Comparison of ENCODE assay signal across 10 mouse cellular contexts in the genomic region with DNA sequence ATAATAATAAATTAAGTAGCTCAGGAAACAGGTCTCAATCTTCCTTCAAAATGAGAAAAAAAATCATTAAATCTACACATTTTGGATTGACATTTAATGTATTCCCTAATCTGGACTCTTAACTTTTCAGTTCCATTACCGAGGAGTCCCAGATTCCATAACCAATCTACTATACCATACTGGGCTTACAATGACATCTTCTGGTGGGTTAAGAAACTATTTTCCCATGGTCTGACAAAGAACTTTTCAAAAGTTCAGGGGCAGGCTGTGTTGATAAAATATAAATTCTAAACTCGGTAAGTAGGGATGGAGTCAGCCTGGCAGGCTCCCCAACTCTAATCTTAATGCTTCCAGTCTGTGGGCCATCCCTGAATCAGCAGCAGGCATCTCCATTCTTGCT. TPM values are rescaled to one million over a fixed set of nuclear protein-coding genes. Genes with fewer than 3 reads are reported as not detected.
A peak's percentile ranks its signal among the peaks of the same experiment; 100 is the strongest.
DNase-seq lines count a peak whose midpoint lies in the region; ATAC-seq and TF ChIP-seq lines count a peak whose summit lies in the region.
"Had no signal": no experiment of that assay in that cellular context is flagged by ENCODE, and none has a peak within 500 bp of the region (broad histone marks: within the 10 kb centered on the region; RNA-seq: fewer than 3 reads in every experiment).

No protein-coding gene starts in this region.

- peak; percentile 42 for TF ChIP-seq CTCF in layer of hippocampus, adult 2 months (conservative IDR thresholded peaks at IDR 0.05)

- ATAC-seq in liver, embryonic 12.5 days = no peak

- no peak overlapping the region for H3K4me3 ChIP-seq in layer of hippocampus, adult 2 months
- H3K4me3 ChIP-seq in liver, embryonic 12.5 days = peak overlapping the region; percentile 83

- no peaks in the 10 kb centered on the region for H3K27me3 ChIP-seq in liver, embryonic 12.5 days (replicated peaks)

- peak; percentile 3 for DNase-seq in embryo, embryonic 10.5 days (ENCODE audit: low spot score)
- DNase-seq in embryo, embryonic 11 days = no peak
- DNase-seq in layer of hippocampus, adult 2 months (ENCODE audit: low spot score in 2 of 2) = no peak
- DNase-seq in layer of hippocampus, adult 9-10 months (ENCODE audit: low spot score) = no peak
- peak; percentile 60 for DNase-seq in NIH3T3 (ENCODE audit: low read depth)
- no peak for DNase-seq in urinary bladder, adult 2 months (ENCODE audit: low spot score)
- DNase-seq in adrenal gland, adult 18-20 months (ENCODE audit: low spot score in 2 of 2) = no peak
- DNase-seq: lung, adult 2 months; thymus, postnatal 4 days had no signal

- H3K27ac ChIP-seq in layer of hippocampus, adult 2 months = no peak overlapping the region
- 0 out of 2 replicates have a peak overlapping the region, but pooled peaks have one; percentile 14 for H3K27ac ChIP-seq in liver, embryonic 12.5 days

- peak overlapping the region; percentile 77 for H3K4me2 ChIP-seq in liver, embryonic 12.5 days

- WGBS in liver, embryonic 12.5 days (ENCODE audit: insufficient replicate concordance) = 43% methylated on average over 2 of the region's 2 CpGs

- H3K36me3 ChIP-seq in liver, embryonic 12.5 days = peaks cover 33% of the 10 kb centered on the region

- peaks cover 26% of the 10 kb centered on the region for H3K4me1 ChIP-seq in liver, embryonic 12.5 days

- no peaks in the 10 kb centered on the region for H3K9me3 ChIP-seq in liver, embryonic 12.5 days (replicated peaks)

- peak overlapping the region; percentile 84 for H3K9ac ChIP-seq in liver, embryonic 12.5 days

RNA-seq across cellular contexts. Expression of gene Cenpp, which starts 1.4 kb away (rescaled TPM):
- total RNA-seq in layer of hippocampus, adult 2 months (2021) = 1 to 10 TPM; 1.7 TPM
- 30.2 and 33.4 TPM in 2 replicates for polyA plus RNA-seq in liver, embryonic 12.5 days (2016; fragmentation: Nextera tagmentation; extraction: Ambion mirVana)
- polyA plus RNA-seq in urinary bladder, adult 2 months (2012; rRNA removed) = 1.1 TPM in 2 replicates
- 1 to 10 TPM in 1 of 2 experiments, under 1 TPM in 1; 0.38 to 1.2 TPM for total RNA-seq in adrenal gland, adult 18-20 months (2021)

RNA-seq across cellular contexts. Expression of gene Nol8, which starts 1.7 kb away (rescaled TPM):
- total RNA-seq in layer of hippocampus, adult 2 months (2021) = 10 to 100 TPM; 28.4 to 28.5 TPM
- 19.0 and 19.7 TPM in 2 replicates for polyA plus RNA-seq in liver, embryonic 12.5 days (2016; fragmentation: Nextera tagmentation; extraction: Ambion mirVana)
- 9.5 and 9.9 TPM in 2 replicates for polyA plus RNA-seq in urinary bladder, adult 2 months (2012; rRNA removed)
- 10 to 100 TPM; 22.0 to 24.7 TPM for total RNA-seq in adrenal gland, adult 18-20 months (2021)

RNA-seq across cellular contexts. Expression of gene Iars, which starts 30.8 kb away (rescaled TPM):
- total RNA-seq in layer of hippocampus, adult 2 months (2021) = 10 to 100 TPM; 60.1 to 66.9 TPM
- polyA plus RNA-seq in liver, embryonic 12.5 days (2016; fragmentation: Nextera tagmentation; extraction: Ambion mirVana) = 94.1 and 94.9 TPM in 2 replicates
- polyA plus RNA-seq in urinary bladder, adult 2 months (2012; rRNA removed) = 33.1 and 36.1 TPM in 2 replicates
- total RNA-seq in adrenal gland, adult 18-20 months (2021) = 10 to 100 TPM; 66.3 to 80.6 TPM

RNA-seq across cellular contexts. Expression of gene Ogn, which starts 43.3 kb away (rescaled TPM):
- 1 to 10 TPM; 5.3 to 6.1 TPM for total RNA-seq in layer of hippocampus, adult 2 months (2021)
- 2.0 and 2.7 TPM in 2 replicates for polyA plus RNA-seq in liver, embryonic 12.5 days (2016; fragmentation: Nextera tagmentation; extraction: Ambion mirVana)
- polyA plus RNA-seq in urinary bladder, adult 2 months (2012; rRNA removed) = 107 and 108 TPM in 2 replicates
- total RNA-seq in adrenal gland, adult 18-20 months (2021) = 10 to 100 TPM; 48.1 to 62.8 TPM

Comparison
In these comparisons a context has a peak if more than half of its experiments do, and no peak if none do; other contexts are left out.
1. DNase-seq: peak in embryo, embryonic 10.5 days (single experiment) and NIH3T3 (single experiment); none in embryo, embryonic 11 days (single experiment), layer of hippocampus, adult 2 months (0 of 2), layer of hippocampus, adult 9-10 months (single experiment), urinary bladder, adult 2 months (single experiment) and adrenal gland, adult 18-20 months (0 of 2).